Mouse (Mus musculus) thymus, adult 2 months (tissue): ENCODE data around the gene Fkbp5. TPM values are rescaled to one million over a fixed set of nuclear protein-coding genes. Genes with fewer than 3 reads are reported as not detected.

Source experiments
- DNase-seq: peaks from one replicate; pipeline ENCODE4 v3.0.0; 2021
- H3K27ac ChIP-seq: fragments of 200-500 bp; 2 replicates; pipeline ENCODE4 v1.5.1; 2012; ENCODE audit warnings: low read length, control low read depth; ENCODE audit not compliant: control insufficient read depth, insufficient read depth
- H3K27me3 ChIP-seq: fragments of 200-500 bp; 2 replicates; pipeline ENCODE4 v1.6.1; 2012; ENCODE audit warnings: mild to moderate bottlenecking, low read length, moderate library complexity, mixed read lengths; ENCODE audit not compliant: control insufficient read depth, insufficient read depth
- H3K36me3 ChIP-seq: fragments of 200-500 bp; 2 replicates; pipeline ENCODE4 v1.6.1; 2012; ENCODE audit warnings: mild to moderate bottlenecking, low read length, moderate library complexity; ENCODE audit not compliant: control insufficient read depth, insufficient read depth
- H3K4me1 ChIP-seq: fragments of 200-500 bp; replicated peaks from 2 replicates; pipeline ENCODE4 v1.6.1; 2012; ENCODE audit warnings: low read length; ENCODE audit not compliant: control insufficient read depth, insufficient read depth
- H3K4me3 ChIP-seq: fragments of 200-500 bp; 2 replicates; pipeline ENCODE4 v1.5.1; 2012; ENCODE audit warnings: mild to moderate bottlenecking, low read length, control low read depth, moderate library complexity; ENCODE audit not compliant: control insufficient read depth, insufficient read depth
- CTCF ChIP-seq: fragments of 200-500 bp; IDR thresholded peaks from 2 replicates; pipeline ENCODE4 v1.5.1; 2012; ENCODE audit warnings: mild to moderate bottlenecking, control low read depth, low read length, moderate library complexity, borderline replicate concordance; ENCODE audit not compliant: control insufficient read depth, poor library complexity, insufficient read depth; ENCODE audit errors: extremely low read depth
- POLR2A ChIP-seq: fragments of 200-500 bp; IDR thresholded peaks from 2 replicates; pipeline ENCODE4 v1.6.1; 2012; ENCODE audit warnings: mild to moderate bottlenecking, low read length, control low read depth, moderate library complexity; ENCODE audit not compliant: control insufficient read depth, poor library complexity, insufficient read depth; ENCODE audit errors: extremely low read depth
- WGBS: fragments of 180-500 bp; shearing (Covaris S2); methylation state at CpG from one replicate; pipeline ENCODE4 v1.1.7; 2018; 5-methylcytosine and 5-hydroxymethylcytosine counted together
- polyA plus RNA-seq: library from polyadenylated mRNA; depleted of rRNA; stranded (reverse); fragments of >200 nt; gene quantifications from 2 replicates; pipeline ENCODE4 v1.2.3, GENCODE M21; 2012

Gene Fkbp5
- polyA plus RNA-seq, 1 experiment = 157 TPM

DNA sequence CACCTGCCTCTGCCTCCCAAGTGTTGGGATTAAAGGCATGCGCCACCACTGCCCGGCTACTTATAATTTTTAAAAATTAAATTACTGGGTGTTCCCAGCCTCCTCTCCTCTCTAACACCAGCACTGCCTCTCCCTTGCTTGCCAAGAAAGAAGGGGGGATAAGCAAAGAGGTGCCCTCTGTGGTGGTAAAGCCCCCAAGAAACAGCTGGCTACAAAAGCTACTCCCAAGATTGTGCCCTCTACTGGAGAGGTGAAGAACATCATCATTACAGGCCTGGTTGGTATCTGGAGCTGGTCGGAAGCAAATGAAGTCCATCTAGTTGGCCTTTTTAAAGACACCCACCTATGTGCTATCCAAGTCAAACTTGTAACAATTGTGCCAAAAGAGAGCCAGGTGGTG, 2.5 kb upstream of the Fkbp5 start:
- Histone ChIP-seq H3K27ac (no peak overlapping the region), H3K27me3 (no peaks in the 10 kb centered on the region), H3K4me1 (peaks cover 68% of the 10 kb centered on the region), H3K36me3 (no peaks in the 10 kb centered on the region), H3K4me3 (no peak overlapping the region)
- DNase-seq = peak; percentile 55
- TF ChIP-seq POLR2A (no peak), CTCF (no peak)
- WGBS = 65% methylated on average over 3 of the region's 3 CpGs

DNA sequence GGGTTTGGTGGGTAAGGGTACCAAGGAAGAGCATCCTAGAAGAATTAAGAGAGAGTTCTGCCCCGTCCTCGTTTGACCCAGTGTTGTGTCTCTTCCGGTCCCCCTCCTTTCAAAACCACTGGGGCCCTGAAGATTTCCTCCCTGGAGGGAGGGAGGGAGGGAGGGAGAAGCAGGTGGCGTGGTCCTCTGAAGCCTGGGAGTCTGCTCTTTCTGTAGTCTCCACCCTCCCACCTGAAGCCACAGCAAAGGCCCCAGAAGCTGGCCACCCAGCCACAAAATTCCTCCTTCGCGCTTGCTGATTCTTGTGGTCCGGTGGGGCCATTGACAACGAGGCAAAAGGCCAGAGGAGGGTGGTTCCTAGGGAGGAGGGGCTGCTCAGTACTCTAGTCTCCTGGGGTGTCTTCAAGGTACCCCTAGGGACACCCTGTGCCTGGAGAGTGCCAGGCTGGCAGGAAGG, 1.3 kb upstream of the Fkbp5 start:
- peaks cover 69% of the 10 kb centered on the region for H3K4me1 ChIP-seq
- peak overlapping the region; percentile 84 for H3K27ac ChIP-seq
- peak; percentile 69 for DNase-seq
- no peak for TF ChIP-seq CTCF
- TF ChIP-seq POLR2A = no peak
- H3K36me3 ChIP-seq = no peaks in the 10 kb centered on the region
- peak overlapping the region; percentile 51 for H3K4me3 ChIP-seq
- H3K27me3 ChIP-seq = no peaks in the 10 kb centered on the region
- 3% methylated on average over 8 of the region's 8 CpGs for WGBS

DNA sequence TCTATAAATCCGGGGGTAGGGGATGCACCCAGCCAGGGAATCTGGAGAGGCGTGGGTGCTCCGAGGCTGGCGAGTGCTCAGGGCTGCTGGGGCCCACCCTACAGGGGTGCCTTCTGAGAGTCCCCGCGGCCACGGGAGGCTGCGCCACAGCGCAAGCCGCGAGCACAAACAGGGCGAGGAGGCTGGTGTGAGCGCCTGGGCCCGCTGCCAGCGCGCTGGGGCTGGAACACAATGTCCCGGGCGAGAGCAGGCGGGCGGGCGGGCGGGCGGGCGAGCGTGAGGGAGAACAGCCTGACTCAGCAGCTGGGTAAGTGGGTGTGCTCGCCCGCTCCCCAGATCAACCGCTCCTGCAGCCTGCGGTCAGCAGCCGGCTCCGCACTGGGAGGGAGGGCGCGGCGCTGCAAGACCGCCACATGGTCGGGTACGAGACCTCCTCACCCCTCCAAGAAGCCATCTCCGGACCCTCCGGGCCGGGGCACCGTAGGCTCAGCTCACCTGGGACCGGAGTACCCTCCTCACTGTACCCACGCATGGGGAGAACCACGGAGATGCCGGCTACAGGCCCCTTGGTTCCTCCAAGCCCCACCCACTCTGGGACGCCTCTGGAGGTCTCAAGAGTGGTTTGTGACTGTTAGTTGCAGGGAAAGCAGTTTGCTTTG, 758 bp upstream of the Fkbp5 start:
- Histone ChIP-seq H3K4me1 (peaks cover 69% of the 10 kb centered on the region), H3K27me3 (no peaks in the 10 kb centered on the region), H3K4me3 (peak overlapping the region; percentile 51), H3K27ac (peak overlapping the region; percentile 89), H3K36me3 (no peaks in the 10 kb centered on the region)
- TF ChIP-seq CTCF (no peak), POLR2A (no peak; the same call in 1 of the 2 replicates)
- under 1% methylated on average over 40 of the region's 46 CpGs for WGBS
- DNase-seq = peak; percentile 78

DNA sequence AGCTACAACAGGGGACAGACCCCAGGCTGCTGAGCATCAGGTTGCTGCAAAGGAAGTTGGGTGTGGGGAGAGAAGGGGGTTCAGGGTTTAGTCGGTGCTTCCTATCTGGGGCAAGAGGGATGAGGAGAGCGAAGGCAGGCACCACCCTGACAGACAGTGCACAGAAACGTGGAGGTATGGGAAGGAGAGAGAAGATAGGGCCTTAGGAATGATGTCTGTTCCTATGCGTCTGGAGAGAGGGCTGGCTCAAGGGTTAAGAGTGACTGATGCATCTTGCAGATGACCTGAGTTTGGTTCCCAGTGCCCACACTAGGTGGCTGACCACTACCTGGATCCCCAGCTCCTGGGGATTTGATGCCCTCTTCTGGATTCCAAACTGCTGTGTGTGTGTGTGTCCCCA, 446 bp downstream of the Fkbp5 start:
- Histone ChIP-seq H3K27ac (peak overlapping the region; percentile 89), H3K36me3 (no peaks in the 10 kb centered on the region), H3K4me3 (peak overlapping the region; percentile 17; the same call in 1 of the 2 replicates), H3K4me1 (peaks cover 75% of the 10 kb centered on the region), H3K27me3 (no peaks in the 10 kb centered on the region)
- TF ChIP-seq POLR2A (no peak), CTCF (no peak)
- WGBS = 17% methylated on average over 4 of the region's 4 CpGs
- DNase-seq = peak; percentile 55

DNA sequence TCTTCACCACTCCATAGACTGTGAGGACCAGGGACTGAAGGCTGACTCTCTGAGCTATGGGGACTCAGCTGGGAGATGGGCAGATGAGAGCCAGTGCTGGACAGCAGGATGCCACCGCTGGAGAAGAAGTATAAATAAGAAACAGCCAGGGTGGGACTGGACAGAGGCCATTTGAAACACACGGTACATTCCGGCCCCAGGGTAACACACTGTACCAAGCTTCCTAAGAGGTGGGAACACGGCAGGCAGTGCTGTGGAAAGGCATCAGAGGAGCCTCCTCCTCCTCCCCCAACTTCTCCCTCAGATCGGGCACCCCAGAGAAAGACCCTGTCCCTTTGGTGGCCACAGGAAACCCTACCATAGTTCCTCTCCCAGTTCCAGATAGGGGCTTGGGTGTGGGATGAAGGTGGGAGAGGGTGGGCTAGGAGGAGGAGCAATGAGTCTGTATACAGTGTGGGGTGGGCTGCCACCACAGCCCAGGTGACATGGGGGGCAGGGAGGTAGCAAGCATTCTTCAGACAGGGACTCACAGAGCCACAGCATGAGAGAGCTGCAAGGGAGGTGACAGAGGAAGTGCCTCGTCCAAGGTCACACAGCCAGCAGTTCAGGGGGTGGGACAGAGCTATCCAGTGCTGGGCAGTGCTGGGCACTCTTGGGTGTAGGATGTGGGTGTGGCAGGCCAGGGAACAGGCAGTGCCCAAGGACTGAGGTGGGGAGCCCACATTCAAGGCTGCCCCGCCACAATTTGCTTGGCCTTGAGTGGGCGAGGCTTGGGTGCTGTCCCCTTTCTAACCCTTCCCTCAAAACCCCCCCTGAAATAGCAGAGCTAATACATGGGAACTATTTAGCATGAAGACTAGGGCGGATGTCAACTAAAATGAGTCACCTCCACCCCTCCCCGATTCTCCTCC, 1.6 kb downstream of the Fkbp5 start:
- no peaks in the 10 kb centered on the region for H3K36me3 ChIP-seq
- H3K4me1 ChIP-seq = peaks cover 75% of the 10 kb centered on the region
- no peaks in the 10 kb centered on the region for H3K27me3 ChIP-seq
- no peak overlapping the region for H3K4me3 ChIP-seq
- DNase-seq = peak; percentile 67
- TF ChIP-seq POLR2A = no peak
- TF ChIP-seq CTCF = no peak
- peak overlapping the region; percentile 89 for H3K27ac ChIP-seq
- 13% methylated on average over 10 of the region's 10 CpGs for WGBS

DNA sequence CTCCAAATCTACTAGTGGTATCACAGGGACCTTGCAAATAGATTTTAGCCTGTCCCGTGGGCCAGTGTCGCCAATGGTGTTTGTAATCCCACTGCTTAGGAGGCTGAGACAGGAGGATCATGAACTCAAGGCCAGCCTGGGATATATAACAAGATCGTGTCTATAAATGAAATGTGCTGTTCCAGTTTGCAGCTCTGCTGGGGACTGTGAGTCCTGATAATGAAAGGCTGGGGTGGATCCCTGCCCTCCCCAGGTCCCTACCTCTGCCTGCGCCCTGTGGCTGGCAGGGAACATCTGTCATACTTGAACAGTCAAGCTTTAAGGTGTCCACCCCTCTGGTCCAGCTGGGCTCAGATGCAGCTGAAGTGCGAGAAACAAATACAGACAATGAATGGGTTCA, 2.8 kb downstream of the Fkbp5 start:
- Histone ChIP-seq H3K4me1 (peaks cover 76% of the 10 kb centered on the region), H3K27ac (no peak overlapping the region), H3K36me3 (no peaks in the 10 kb centered on the region), H3K27me3 (no peaks in the 10 kb centered on the region), H3K4me3 (no peak overlapping the region)
- WGBS = 56% methylated on average over 5 of the region's 5 CpGs
- no peak for DNase-seq
- TF ChIP-seq POLR2A (no peak), CTCF (no peak)
